Mouse (Mus musculus) bone marrow macrophage, adult 2 months (primary cell): ENCODE measurements around the gene Sf3a3.

ENCODE experiments used
- CTCF ChIP-seq: IDR thresholded peaks from 2 replicates; pipeline ENCODE4 v1.5.1; 2012; ENCODE audit warnings: low read depth, mild to moderate bottlenecking, low read length, moderate library complexity
- POLR2A ChIP-seq: IDR thresholded peaks from 2 replicates; pipeline ENCODE4 v1.6.1; 2012; ENCODE audit warnings: mild to moderate bottlenecking, low read depth, low read length, borderline replicate concordance

DNA sequence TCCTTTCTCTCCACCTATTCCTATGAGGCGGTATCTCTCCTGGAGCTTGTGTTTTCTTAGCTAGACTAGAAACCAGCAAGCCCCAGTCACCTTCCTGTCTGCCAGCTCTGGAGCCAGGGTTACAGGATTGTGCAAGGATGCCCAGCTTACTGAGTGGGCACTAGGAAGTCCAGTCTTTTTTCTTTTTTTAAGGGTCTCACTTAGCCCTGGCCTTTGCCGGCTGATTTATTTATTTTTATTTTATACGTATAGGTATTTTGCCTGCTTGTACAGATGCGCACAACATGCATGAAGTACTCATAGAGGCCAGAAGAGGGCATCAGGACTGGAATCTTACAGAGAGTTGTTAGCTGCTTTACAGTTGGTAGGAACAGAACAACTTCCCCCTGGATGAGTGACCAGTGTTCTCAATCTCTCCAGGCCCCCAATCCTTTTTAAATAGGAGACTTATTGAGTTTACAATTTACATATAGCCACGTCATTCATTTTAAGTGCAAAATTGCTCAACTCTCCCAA, 3.7 kb upstream of the Sf3a3 start:
- TF ChIP-seq CTCF (no peak), POLR2A (no peak)
